Mouse (Mus musculus) CH12.LX (cell line): Measurements from ENCODE around the gene Arhgap44. TPM values are rescaled to one million over a fixed set of nuclear protein-coding genes. Genes with fewer than 3 reads are reported as not detected.

Source experiments
- DNase-seq: peaks from one replicate; pipeline ENCODE4 v3.0.0-alpha.2; 2013; ENCODE audit errors: extremely low read depth
- H3K27ac ChIP-seq: 2 replicates; pipeline ENCODE4 v1.5.1; 2012; ENCODE audit warnings: low read depth, mild to moderate bottlenecking, control low read depth, moderate library complexity; ENCODE audit not compliant: insufficient read depth
- H3K27me3 ChIP-seq: replicated peaks from 2 replicates; pipeline ENCODE3; 2012; ENCODE audit warnings: inconsistent platforms
- H3K36me3 ChIP-seq, 2 experiments: replicated peaks in 1 of 2; 2 replicates each; pipeline versions ENCODE3 to v1.6.1; 2012; ENCODE audit warnings: inconsistent platforms in 1 of 2, low read length in 1 of 2, mild to moderate bottlenecking in 1 of 2, mixed read lengths in 1 of 2, moderate library complexity in 1 of 2; ENCODE audit not compliant: control insufficient read depth in 1 of 2, insufficient read depth in 1 of 2
- H3K4me1 ChIP-seq, 2 experiments: 2 replicates each; pipeline ENCODE4 v1.6.1; 2012; ENCODE audit warnings: inconsistent platforms in 1 of 2, moderate library complexity in 1 of 2; ENCODE audit not compliant: insufficient read depth in 2 of 2, control insufficient read depth in 1 of 2
- H3K4me2 ChIP-seq: 2 replicates; pipeline ENCODE4 v1.6.1; 2012; ENCODE audit warnings: low read depth, mild to moderate bottlenecking, control low read depth; ENCODE audit not compliant: poor library complexity, insufficient read depth, severe bottlenecking
- H3K4me3 ChIP-seq, 3 experiments: fragments of 150-350 bp in 1 of 3; sonication (generic) in 1 of 3; replicated peaks in 1 of 3; 2 replicates each; pipeline versions ENCODE3 to v1.5.1; 2011 to 2012; ENCODE audit warnings: low read depth in 2 of 3, low read length in 2 of 3, mild to moderate bottlenecking in 2 of 3, moderate library complexity in 2 of 3, control low read depth in 1 of 3, improper control_type of control experiment in 1 of 3, inconsistent platforms in 1 of 3, mixed read lengths in 1 of 3; ENCODE audit not compliant: poor library complexity in 1 of 3
- H3K79me2 ChIP-seq: replicated peaks from 2 replicates; pipeline ENCODE4 v1.6.1; 2012; ENCODE audit warnings: mild to moderate bottlenecking, moderate library complexity; ENCODE audit not compliant: control insufficient read depth, poor library complexity, insufficient read depth, severe bottlenecking; ENCODE audit errors: extremely low read depth
- H3K9ac ChIP-seq: 2 replicates; pipeline ENCODE4 v1.6.1; 2012; ENCODE audit warnings: low read depth, mild to moderate bottlenecking, control low read depth, moderate library complexity; ENCODE audit not compliant: insufficient read depth
- H3K9me3 ChIP-seq: replicated peaks from 2 replicates; pipeline ENCODE3; 2012; ENCODE audit warnings: low read length, inconsistent platforms, mixed read lengths
- BHLHE40 ChIP-seq: IDR thresholded peaks from 2 replicates; pipeline ENCODE4 v1.6.1; 2011; ENCODE audit warnings: mild to moderate bottlenecking, low read depth, low read length, improper control_type of control experiment
- ELF1 ChIP-seq: IDR thresholded peaks from 2 replicates; pipeline ENCODE4 v1.6.1; 2014; ENCODE audit warnings: low read depth, mild to moderate bottlenecking, inconsistent platforms, low read length, improper control_type of control experiment
- GABPA ChIP-seq: IDR thresholded peaks from 2 replicates; pipeline ENCODE4 v1.6.1; 2012; ENCODE audit warnings: low read depth, low read length, improper control_type of control experiment, inconsistent platforms; ENCODE audit not compliant: insufficient replicate concordance
- IRF4 ChIP-seq: IDR thresholded peaks from 2 replicates; pipeline ENCODE4 v1.6.1; 2014; ENCODE audit warnings: low read depth, mild to moderate bottlenecking, inconsistent platforms, low read length, improper control_type of control experiment
- JUN ChIP-seq: IDR thresholded peaks from 2 replicates; pipeline ENCODE4 v1.6.1; 2011; ENCODE audit warnings: low read depth, mild to moderate bottlenecking, low read length, improper control_type of control experiment, moderate library complexity; ENCODE audit not compliant: insufficient read depth
- JUND ChIP-seq: conservative IDR thresholded peaks from 2 replicates; pipeline ENCODE4 v1.6.1; 2011; ENCODE audit warnings: low read depth, low read length, improper control_type of control experiment
- KAT2A ChIP-seq: IDR thresholded peaks from 2 replicates; pipeline ENCODE4 v1.6.1; 2012; ENCODE audit warnings: low read length, improper control_type of control experiment, inconsistent platforms; ENCODE audit not compliant: insufficient replicate concordance
- MAFK ChIP-seq: IDR thresholded peaks from 2 replicates; pipeline ENCODE4 v1.6.1; 2011; ENCODE audit warnings: low read length, improper control_type of control experiment; ENCODE audit not compliant: insufficient replicate concordance
- MEF2A ChIP-seq: IDR thresholded peaks from 2 replicates; pipeline ENCODE4 v1.6.1; 2014; ENCODE audit warnings: low read depth, mild to moderate bottlenecking, inconsistent platforms, low read length, improper control_type of control experiment, borderline replicate concordance
- MXI1 ChIP-seq: IDR thresholded peaks from 2 replicates; pipeline ENCODE4 v1.6.1; 2011; ENCODE audit warnings: mild to moderate bottlenecking, low read depth, low read length, improper control_type of control experiment
- MYC ChIP-seq: IDR thresholded peaks from 2 replicates; pipeline ENCODE4 v1.6.1; 2011; ENCODE audit warnings: low read depth, mild to moderate bottlenecking, improper control_type of control experiment, low read length
- NELFE ChIP-seq: IDR thresholded peaks from 2 replicates; pipeline ENCODE4 v1.6.1; 2011; ENCODE audit warnings: low read depth, low read length, improper control_type of control experiment
- NRF1 ChIP-seq: IDR thresholded peaks from 2 replicates; pipeline ENCODE4 v1.6.1; 2014; ENCODE audit warnings: low read depth, mild to moderate bottlenecking, inconsistent platforms, low read length, improper control_type of control experiment, moderate library complexity
- POLR2A ChIP-seq: IDR thresholded peaks from 2 replicates; pipeline ENCODE4 v1.6.1; 2011; ENCODE audit warnings: low read depth, mild to moderate bottlenecking, improper control_type of control experiment, low read length
- SIN3A ChIP-seq: IDR thresholded peaks from 2 replicates; pipeline ENCODE4 v1.6.1; 2012; ENCODE audit warnings: low read length, improper control_type of control experiment, inconsistent platforms
- SMC3 ChIP-seq: IDR thresholded peaks from 2 replicates; pipeline ENCODE4 v1.6.1; 2011; ENCODE audit warnings: low read depth, low read length, improper control_type of control experiment
- TBP ChIP-seq: conservative IDR thresholded peaks from 2 replicates; pipeline ENCODE4 v1.6.1; 2011; ENCODE audit warnings: low read depth, low read length, improper control_type of control experiment
- TCF12 ChIP-seq: IDR thresholded peaks from 2 replicates; pipeline ENCODE4 v1.6.1; 2014; ENCODE audit warnings: low read depth, mild to moderate bottlenecking, inconsistent platforms, low read length, improper control_type of control experiment
- USF1 ChIP-seq: IDR thresholded peaks from 2 replicates; pipeline ENCODE4 v1.6.1; 2014; ENCODE audit warnings: low read depth, mild to moderate bottlenecking, inconsistent platforms, low read length, improper control_type of control experiment
- USF2 ChIP-seq: conservative IDR thresholded peaks from 2 replicates; pipeline ENCODE4 v1.6.1; 2011; ENCODE audit warnings: low read depth, low read length, improper control_type of control experiment
- ZKSCAN1 ChIP-seq: IDR thresholded peaks from 2 replicates; pipeline ENCODE4 v1.6.1; 2012; ENCODE audit warnings: low read depth, inconsistent platforms, low read length, improper control_type of control experiment, borderline replicate concordance
- ZMIZ1 ChIP-seq: IDR thresholded peaks from 2 replicates; pipeline ENCODE4 v1.6.1; 2012; ENCODE audit warnings: low read depth, mild to moderate bottlenecking, inconsistent platforms, low read length, improper control_type of control experiment
- ZNF384 ChIP-seq: IDR thresholded peaks from 2 replicates; pipeline ENCODE4 v1.6.1; 2012; ENCODE audit warnings: low read depth, low read length, improper control_type of control experiment, inconsistent platforms
- dilution Hi-C: fragments of 300-500 bp; cut with MboI; formaldehyde crosslinking; loops from 2 replicates; pipeline ENCODE4 v1.14.3; 2020; ENCODE audit warnings: low sequenced_read_pairs; ENCODE audit not compliant: extremely low pct_unique_long_range_greater_than_20kb, extremely low pct_ligation_motif_present
- in situ Hi-C: fragments of 300-500 bp; cut with MboI; formaldehyde crosslinking; loops from 3 replicates; pipeline ENCODE4 v1.14.3; 2019; ENCODE audit warnings: low sequenced_read_pairs, low pct_ligation_motif_present, low pct_unique_long_range_greater_than_20kb, mixed read lengths
- polyA plus RNA-seq: library from polyadenylated mRNA; unstranded; fragments of >175 nt; gene quantifications from 2 replicates; pipeline ENCODE4 v1.2.1, GENCODE M21; 2012; ENCODE audit warnings: low read depth; ENCODE audit not compliant: insufficient read length
- total RNA-seq, 2 experiments: library from RNA; depleted of rRNA; stranded (reverse); fragments of 300-350 nt in 1 of 2; fragments of >200 nt in 1 of 2; gene quantifications; 2 replicates each; pipeline ENCODE4 v1.2.3; 2012 to 2014

The Arhgap44 gene
- total and polyA plus RNA-seq, 3 experiments, result 0.07 TPM; not detected in 2

DNA sequence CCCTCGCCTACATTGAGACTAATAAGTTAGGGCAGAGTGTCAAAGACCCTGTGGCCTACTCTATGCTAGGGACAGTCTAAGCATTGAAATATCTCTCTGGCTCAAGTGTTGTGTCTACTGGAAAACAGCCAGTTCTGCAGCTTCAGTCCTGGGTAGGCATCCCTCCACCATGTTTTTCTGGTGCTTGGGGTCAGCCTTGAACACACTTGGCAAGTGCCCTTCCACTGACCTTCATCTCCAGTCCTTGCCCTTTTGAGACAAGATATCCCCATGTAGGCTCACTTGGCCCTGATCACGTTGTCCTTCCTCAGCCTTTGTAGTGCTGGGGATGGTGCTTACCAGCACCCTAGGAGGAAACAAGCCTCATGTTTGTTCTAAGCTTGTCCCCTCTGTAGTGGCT is 174.2 kb downstream of the Arhgap44 start:
- peaks cover 81 to 96% of the 10 kb centered on the region in 2 experiments for H3K36me3 ChIP-seq
- dilution Hi-C loops, result no loop called here

DNA sequence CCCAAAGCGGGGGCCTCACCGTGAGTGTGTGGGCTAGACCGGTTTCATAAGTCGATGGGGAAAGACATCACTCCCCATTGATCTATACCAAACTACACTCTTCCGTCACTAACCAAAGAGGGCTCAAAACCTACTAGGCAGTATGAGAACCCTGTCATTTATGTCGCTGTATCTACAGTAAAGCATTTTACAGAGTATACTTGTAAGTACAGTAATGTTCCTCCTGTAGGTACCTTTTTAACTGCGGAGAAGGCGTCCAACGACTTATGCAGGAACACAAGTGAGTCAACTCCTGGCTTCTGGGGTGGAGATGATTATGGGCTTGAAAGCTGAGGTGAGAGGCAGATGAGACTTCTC is 183.3 kb downstream of the Arhgap44 start:
- Histone ChIP-seq H3K4me2 (peak overlapping the region; percentile 85), H3K27ac (no peak overlapping the region), H3K79me2 (peaks cover 18% of the 10 kb centered on the region)
- TF ChIP-seq MEF2A, result no peak
- no peak for TF ChIP-seq JUN
- TF ChIP-seq KAT2A, result no peak
- TF ChIP-seq, all 38 proteins: peak for 0
- peak overlapping the region; percentile 72 for H3K9ac ChIP-seq
- peak overlapping the region; percentile 87 to 99 (median 90) for H3K4me3 ChIP-seq
- dilution Hi-C loops, result no loop called here
- peaks cover 27 to 43% of the 10 kb centered on the region in 2 experiments for H3K36me3 ChIP-seq
- in situ Hi-C loops, result no loop called here
- H3K4me1 ChIP-seq, result peaks cover 11 to 26% of the 10 kb centered on the region in 2 experiments
- DNase-seq, result peak; percentile 16
- no peaks in the 10 kb centered on the region for H3K9me3 ChIP-seq
- peaks cover 3% of the 10 kb centered on the region for H3K27me3 ChIP-seq

More for the DNA sequence above, 174.2 kb downstream of the Arhgap44 start:
- Histone ChIP-seq H3K9ac (no peak overlapping the region), H3K4me2 (no peak overlapping the region), H3K79me2 (no peaks in the 10 kb centered on the region), H3K27ac (no peak overlapping the region), H3K4me1 (no peaks in the 10 kb centered on the region), H3K27me3 (no peaks in the 10 kb centered on the region), H3K9me3 (no peaks in the 10 kb centered on the region), H3K4me3 (no peak overlapping the region)
- TF ChIP-seq SIN3A (no peak), NRF1 (no peak), POLR2A (no peak), TBP (no peak), MXI1 (no peak), NELFE (no peak), USF2 (no peak)
- in situ Hi-C loops, result no loop called here
- no peak for DNase-seq

DNA sequence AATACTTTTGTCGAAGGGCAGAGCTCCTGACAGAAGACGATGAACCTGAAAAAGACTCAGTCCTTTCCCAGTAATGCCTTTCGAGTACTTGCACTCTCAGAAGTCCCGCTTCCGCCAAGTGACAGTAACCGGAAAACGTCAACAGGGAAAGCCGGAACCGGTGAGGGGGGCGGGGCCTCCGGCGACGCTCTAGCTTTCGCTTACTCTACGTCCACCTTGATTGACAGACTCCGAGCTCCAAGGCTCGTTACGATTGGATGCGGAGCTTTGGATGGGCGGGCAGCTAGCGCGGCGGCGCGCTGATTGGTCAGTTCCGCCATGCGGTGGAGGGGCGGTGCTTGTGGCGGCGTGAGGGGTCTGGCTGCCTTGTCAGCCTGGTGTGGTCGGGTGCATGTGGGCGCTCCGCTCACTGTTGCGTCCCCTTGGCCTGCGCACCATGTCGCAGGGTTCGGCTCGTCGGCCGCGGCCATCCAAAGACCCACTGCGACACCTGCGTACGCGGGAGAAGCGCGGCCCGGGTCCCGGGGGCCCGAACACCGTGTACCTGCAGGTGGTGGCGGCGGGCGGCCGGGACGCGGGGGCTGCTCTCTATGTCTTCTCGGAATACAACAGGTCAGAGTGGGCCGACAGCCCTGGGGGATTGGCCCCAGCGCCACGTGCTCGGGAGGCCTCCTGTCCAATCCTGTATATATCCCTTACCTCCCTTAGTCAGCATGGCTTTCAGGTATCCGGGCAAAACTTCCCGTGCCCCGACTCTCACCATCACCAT is 183.9 kb downstream of the Arhgap44 start, which contains the start of gene Elac2:
Gene Elac2 (plus strand): TSS at position 319 of the 769 bp plus-strand sequence.
- Histone ChIP-seq H3K9me3 (no peaks in the 10 kb centered on the region), H3K4me1 (peaks cover 11 to 26% of the 10 kb centered on the region in 2 experiments), H3K4me3 (peak within 1 kb of the TSS; percentile 87 to 99 (median 90)), H3K4me2 (peak within 1 kb of the TSS; percentile 99), H3K79me2 (peaks cover 18% of the 10 kb centered on the region), H3K9ac (peak within 1 kb of the TSS; percentile 97), H3K27ac (no peak within 1 kb of the TSS), H3K27me3 (peaks cover 8% of the 10 kb centered on the region), H3K36me3 (peaks cover 21 to 37% of the 10 kb centered on the region in 2 experiments)
- in situ Hi-C loops, result no loop called here
- DNase-seq, result peak; percentile 99
- dilution Hi-C loops, result no loop called here
- no peak for TF ChIP-seq MAFK
- TF ChIP-seq IRF4, result peak; percentile 84
- 0 out of 2 replicates have a peak, but pooled peaks have one; percentile 39 for TF ChIP-seq BHLHE40
- peak; percentile 85 for TF ChIP-seq TCF12
- peak; percentile 91 for TF ChIP-seq ZMIZ1
- TF ChIP-seq USF1, result peak; percentile 41
- TF ChIP-seq ELF1, result peak; percentile 99
- no peak for TF ChIP-seq SMC3
- TF ChIP-seq NRF1, result no peak
- peak; percentile 94 for TF ChIP-seq NELFE
- peak; percentile 82 for TF ChIP-seq TBP
- peak; percentile 82 for TF ChIP-seq MYC
- 0 out of 2 replicates have a peak, but pooled peaks have one; percentile 28 for TF ChIP-seq JUND
- TF ChIP-seq GABPA, result peak; percentile 77; the same call in 1 of the 2 replicates
- TF ChIP-seq ZNF384, result no peak
- TF ChIP-seq MXI1, result peak; percentile 95
- TF ChIP-seq ZKSCAN1, result no peak
- TF ChIP-seq POLR2A, result peak; percentile 94
- peak; percentile 68; the same call in 1 of the 2 replicates for TF ChIP-seq MEF2A
